Mouse (Mus musculus) naive thymus-derived CD4-positive, alpha-beta T cell, adult 2 months (primary cell): ENCODE results near the gene Twist2.

Source experiments
- DNase-seq: peaks from one replicate; pipeline ENCODE4 v3.0.0-alpha.2; 2011; ENCODE audit warnings: low read depth

Twist2 gene

DNA sequence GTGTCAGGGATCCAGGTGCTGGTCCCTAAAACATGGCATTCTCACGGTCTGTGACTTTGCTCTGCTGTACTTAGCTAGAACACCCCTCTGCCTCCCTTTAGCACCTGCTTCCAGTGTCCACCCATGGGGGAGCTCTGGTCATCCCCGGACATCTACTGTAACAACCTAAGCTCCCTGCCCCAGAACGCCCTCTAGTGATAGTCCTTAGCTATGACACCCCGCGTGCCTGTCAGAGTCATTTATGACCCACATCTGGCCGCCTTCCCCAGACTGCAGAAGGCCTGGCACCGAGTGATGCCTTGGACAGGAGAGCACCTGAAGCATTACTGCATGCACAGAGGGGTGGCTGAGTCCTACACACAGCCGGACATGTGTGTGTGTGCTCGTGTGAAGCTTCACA lies 18.0 kb downstream of the Twist2 start:
- DNase-seq = no peak

DNA sequence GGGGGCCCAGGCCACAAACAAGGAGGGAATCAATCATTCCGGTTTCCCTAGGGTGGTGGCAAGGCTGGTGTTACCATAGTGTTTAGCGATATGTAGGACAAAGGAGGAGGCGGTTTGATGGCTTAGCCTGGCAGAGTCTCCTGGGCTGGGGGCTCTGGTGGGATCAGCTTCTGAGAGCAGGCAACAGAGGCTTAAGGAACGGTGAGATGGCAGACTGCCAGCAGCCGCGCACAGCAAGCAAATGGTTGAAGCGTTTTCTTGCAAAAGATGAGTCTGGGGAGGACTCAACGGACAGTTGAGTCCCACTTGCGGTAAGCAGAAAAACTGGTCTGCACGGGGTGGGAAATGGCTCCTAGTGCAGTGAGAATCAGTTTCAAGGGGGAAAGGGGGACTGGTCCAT lies 19.3 kb downstream of the Twist2 start:
- no peak for DNase-seq

- DNase-seq = no peak
Observed at GRCm38 (mm10) chr1:91822316-91822824, 21.1 kb downstream of the Twist2 start.

DNA sequence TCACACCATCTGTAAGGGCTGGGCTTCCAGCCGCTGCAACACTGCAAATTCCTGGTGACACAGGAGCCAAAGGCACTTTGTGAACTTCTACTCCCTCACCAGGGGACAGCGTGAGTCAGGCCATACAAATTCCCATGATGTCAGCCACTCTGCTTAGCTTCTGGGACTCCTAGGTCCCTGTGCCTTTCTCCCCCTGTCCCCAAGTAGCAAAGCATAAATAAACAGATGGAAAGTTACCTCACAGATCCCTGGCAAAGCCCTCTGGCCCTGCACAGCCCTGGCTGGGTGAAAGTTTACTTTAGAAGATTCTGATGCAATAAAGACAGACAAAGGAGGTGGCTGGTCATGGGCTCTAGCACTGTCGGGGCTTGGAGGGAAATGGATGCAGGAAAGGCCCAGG lies 22.3 kb downstream of the Twist2 start:
- no peak for DNase-seq

GRCm38 (mm10) chr1:91823951-91824350 lies 22.7 kb downstream of the Twist2 start:
- no peak for DNase-seq

GRCm38 (mm10) chr1:91825261-91825660 lies 24.0 kb downstream of the Twist2 start:
- DNase-seq = no peak

- DNase-seq = no peak
Observed at GRCm38 (mm10) chr1:91831978-91832377, 30.7 kb downstream of the Twist2 start.

GRCm38 (mm10) chr1:91839557-91839956 lies 38.3 kb downstream of the Twist2 start:
- no peak for DNase-seq

DNA sequence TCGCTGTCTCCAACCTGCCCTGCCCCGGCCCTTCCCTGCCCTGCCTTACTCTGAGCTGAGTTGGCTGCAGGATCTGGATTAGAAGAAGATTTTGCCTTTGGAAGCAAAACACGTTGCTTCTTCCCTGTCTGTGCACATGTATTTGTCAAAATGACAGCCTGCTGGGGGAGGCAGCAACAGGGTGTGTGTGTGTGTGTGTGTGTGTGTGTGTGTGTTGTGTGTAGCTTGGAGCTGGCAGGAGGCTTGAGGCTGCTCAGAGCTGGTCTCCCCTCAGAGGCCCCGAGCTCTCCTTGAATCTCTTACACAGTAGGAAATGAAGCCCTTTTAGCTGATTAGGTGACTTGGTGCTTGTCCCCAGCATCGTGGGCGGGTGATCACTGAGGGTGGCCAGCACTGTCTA lies 38.7 kb downstream of the Twist2 start:
- no peak for DNase-seq

GRCm38 (mm10) chr1:91844236-91844635 lies 43.0 kb downstream of the Twist2 start:
- no peak for DNase-seq

DNA sequence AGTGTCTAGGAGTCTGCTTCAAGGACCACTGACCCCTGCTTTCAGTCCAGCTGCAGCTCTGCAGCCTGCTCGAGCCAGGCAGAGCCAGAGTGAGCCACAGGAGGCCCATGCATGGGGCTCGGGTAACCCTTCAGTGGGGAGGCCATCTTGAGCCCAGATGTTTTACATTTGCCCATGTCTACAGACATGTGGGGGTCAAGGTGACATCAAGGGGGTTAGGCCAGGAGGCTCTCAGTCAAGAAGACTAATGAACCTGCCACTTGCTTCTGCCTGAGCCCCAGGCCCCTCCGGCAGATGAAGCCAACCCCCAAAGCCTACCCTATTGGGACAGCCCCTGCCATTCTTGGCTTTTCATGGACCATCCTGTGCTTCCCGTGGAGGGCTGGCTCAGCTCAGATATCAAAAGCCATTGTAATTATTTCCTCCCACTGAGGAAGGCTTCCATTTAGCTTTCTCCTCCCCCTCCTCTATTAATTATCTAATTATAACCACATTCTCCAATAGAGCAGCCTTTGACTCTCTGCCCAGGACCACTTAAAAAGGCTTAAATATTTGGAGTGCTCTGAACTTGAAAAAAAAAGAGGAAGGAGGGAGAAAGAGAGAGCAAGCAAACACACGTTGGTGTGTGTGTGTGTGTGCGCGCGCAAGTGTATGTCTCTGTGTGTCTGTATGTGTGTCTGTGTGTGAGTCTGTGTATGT lies 43.6 kb downstream of the Twist2 start:
- DNase-seq = no peak

DNA sequence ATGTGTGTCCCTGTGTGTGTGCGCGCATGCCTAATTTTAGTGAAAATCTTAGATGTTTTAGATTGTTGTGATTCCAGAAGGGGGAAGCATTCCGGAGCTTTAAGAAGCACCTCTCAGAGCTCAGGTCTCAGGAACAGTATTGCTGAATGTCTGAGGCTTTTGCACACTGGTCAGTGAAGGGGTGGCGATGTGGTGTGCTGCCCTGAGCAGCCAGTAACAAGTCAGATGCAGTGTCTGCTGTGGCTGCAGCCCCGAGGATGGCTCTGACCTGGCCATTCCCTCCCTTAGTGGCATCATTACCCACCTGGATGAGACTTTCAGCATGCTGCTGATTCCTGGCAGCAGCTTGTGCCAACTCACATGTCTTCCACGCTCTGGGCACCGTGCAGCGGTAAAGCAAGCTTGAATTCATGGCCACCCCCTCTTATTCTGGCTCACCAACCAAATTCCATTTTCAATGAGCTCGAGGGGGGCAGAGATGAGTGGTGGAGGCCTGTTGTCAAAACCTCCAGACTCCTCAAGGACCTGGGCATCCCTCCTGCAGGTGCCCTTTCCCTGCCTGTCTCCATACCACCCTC lies 44.2 kb downstream of the Twist2 start:
- no peak for DNase-seq

GRCm38 (mm10) chr1:91851300-91851699 lies 50.0 kb downstream of the Twist2 start:
- no peak for DNase-seq

DNA sequence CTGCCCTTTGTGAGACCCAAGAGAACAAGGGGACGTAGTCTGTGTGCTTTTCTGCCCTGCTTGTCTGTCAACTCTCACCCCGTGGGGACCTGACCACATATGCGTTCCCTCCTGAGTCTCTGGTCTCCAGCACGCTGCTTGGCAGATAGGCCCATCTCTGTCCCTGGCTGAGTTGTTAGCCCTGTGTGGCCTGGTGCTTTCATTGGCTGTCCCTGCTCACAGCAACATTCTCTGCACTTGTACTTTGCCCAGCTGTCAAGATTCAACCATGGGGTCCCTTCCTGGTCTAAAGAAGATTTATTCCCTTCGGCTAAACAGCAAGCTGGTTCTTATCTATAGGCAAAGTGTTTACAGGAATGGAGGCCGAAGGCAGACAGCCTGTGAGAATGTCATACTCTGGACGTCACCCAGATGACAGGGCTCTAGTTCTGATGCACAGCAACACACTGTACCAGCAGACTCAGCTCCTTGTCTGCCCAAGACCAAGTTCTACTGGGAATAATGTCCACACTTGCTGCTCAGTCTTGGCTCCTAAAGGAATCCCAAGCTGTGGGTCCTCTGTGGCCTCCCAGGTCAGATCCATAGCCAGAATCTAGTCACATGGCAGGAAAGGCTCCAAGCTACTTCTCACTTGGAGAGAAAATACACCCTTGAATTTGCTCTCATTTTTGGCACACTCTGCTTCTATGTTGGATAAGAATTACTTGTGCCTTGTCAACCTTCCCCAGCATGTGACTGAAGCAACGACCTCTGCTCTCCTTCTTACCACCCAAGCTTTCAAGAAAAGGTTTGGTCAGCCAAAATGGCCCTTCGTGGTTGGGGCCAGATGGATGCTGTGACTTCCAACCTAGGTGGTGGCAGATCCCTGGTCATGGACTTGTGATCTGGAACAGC lies 55.8 kb downstream of the Twist2 start:
- DNase-seq = no peak

DNA sequence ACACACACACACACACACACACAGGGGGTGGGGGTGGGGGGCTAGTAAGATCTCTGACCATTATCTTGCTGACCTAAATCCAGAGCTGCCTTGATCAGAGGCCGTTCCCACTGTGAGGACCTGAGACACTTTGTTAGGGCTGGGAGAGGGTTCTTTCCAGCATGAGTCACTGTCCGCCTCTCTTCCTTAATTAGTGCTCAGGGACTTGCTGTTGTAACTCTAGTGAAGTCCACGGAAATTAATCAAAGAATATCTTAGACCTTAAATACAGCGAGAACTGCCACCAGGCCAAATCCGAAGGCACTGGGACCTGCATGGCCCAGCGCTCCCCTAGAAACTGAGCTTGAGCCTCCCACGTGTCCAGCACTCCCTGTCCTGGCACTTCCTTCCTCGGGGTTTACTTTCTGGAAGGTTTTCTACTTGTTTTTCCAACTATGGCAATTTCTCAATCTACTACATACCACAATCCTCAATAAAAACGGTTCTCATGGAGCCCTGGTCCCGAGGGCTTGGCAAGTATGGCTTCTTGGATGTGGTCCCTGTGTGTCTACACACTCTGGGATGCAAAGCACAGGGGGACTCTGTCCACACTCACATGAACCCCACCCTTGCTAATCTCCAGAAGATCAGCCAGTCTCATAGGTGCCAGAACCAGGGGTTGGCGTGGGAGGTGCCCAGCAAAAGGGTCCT lies 57.0 kb downstream of the Twist2 start:
- no peak for DNase-seq

- DNase-seq = no peak
Observed at GRCm38 (mm10) chr1:91858901-91859300, 57.6 kb downstream of the Twist2 start.

DNA sequence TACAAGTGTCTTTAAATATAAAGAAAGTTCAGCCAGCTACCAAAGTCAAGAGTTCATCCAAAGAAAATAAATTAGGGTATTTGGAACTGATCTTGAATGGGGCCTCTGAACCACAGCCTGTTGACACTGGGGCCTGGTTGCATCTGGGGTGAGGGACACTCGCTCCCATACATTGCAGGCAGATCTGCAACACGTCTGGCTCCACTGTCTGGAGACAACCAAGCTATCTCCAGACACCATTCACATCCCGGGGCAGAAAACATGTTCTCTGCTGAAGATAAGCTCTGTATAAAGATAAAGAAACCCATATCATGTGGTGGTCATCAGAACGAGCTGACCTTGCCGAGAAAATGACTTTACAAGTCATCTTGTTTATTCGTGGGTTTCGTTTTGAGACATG lies 60.2 kb downstream of the Twist2 start:
- DNase-seq = no peak

GRCm38 (mm10) chr1:91866001-91866400 lies 64.7 kb downstream of the Twist2 start:
- no peak for DNase-seq

DNA sequence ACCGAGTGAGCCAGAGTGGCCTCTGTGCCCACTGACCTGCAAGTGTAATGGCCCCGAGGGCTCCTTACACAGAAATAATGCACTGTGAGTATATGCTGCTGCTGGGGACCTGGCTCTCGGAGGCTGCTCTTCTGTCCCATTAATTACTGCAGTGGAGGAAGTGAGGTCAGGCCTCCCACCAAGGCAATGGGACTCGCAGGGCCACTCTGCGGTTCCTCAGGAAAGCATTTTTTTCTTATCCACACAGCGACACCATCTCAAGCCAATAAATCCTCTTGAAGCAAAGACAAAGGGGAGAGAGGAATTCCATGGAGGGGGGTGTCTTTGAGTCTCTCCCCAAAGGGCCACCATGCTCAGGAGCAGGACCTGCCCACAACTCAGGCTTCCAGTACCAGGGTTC lies 69.8 kb downstream of the Twist2 start:
- no peak for DNase-seq

DNA sequence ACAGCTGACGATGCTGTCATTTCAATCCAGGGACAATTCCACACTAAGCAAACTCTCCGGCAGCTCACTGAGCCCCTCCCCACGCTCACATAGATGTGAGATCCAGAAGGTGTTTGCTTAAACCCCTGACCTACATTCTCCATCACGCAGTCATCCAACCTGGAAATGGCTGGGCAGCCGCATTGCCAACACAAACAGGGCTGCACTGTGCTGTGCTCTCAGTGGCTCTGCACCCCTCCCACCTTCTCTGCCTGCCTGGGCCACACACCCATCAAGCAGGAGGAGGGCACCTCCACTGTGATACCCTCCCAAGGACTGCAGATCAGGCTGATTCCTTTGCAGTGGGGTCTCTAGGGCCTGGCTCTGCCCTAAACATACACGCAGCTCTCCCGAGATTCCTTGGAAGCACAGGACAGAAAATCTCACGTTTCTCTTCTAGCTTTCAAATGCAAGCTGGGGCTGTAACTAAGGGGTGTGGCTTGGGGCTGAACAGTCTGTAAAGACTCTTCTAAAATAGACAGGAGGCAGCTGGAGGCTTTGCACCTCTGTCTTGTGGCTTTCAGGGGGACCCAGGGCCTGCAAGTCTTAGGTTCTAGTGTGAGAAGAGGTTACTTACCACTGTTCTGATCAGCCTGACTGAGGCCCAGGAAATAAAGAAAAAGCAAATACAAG lies 71.3 kb downstream of the Twist2 start:
- no peak for DNase-seq

GRCm38 (mm10) chr1:91873572-91874285 lies 72.5 kb downstream of the Twist2 start:
- no peak for DNase-seq
